Mouse (Mus musculus) right cerebral cortex, postnatal 4 days (tissue): ENCODE data around the gene Sema3a.
"Not testable (repeated sequence)": the region's sequence is repeated elsewhere in the genome, so short reads cannot be mapped to it uniquely, and the experiment has no call there.

ENCODE experiments used
- DNase-seq: peaks from one replicate; pipeline ENCODE4 v3.0.0-alpha.2; 2022

Gene Sema3a

GRCm38 (mm10) chr5:13431827-13432226 lies 306.6 kb downstream of the Sema3a start:
- DNase-seq = no peak

- no peak for DNase-seq
Observed at GRCm38 (mm10) chr5:13432574-13432973, 307.4 kb downstream of the Sema3a start.

GRCm38 (mm10) chr5:13433303-13433702 lies 308.1 kb downstream of the Sema3a start:
- no peak for DNase-seq

- no peak for DNase-seq
Observed at GRCm38 (mm10) chr5:13441112-13441511, 315.9 kb downstream of the Sema3a start.

GRCm38 (mm10) chr5:13460182-13461001 lies 335.2 kb downstream of the Sema3a start:
- DNase-seq = no peak

- DNase-seq = peak; percentile 4
Observed at GRCm38 (mm10) chr5:13468856-13469255, 343.6 kb downstream of the Sema3a start.

- no peak for DNase-seq
Observed at GRCm38 (mm10) chr5:13469401-13469800, 344.2 kb downstream of the Sema3a start.

GRCm38 (mm10) chr5:13470057-13470905 lies 345.1 kb downstream of the Sema3a start:
- peak; percentile 25 for DNase-seq

GRCm38 (mm10) chr5:13477653-13478052 lies 352.4 kb downstream of the Sema3a start:
- DNase-seq = no peak

- DNase-seq = no peak
Observed at GRCm38 (mm10) chr5:13488671-13489070, 363.5 kb downstream of the Sema3a start.

GRCm38 (mm10) chr5:13495967-13496366 lies 370.8 kb downstream of the Sema3a start:
- not testable (repeated sequence) for DNase-seq

GRCm38 (mm10) chr5:13499835-13500234 lies 374.6 kb downstream of the Sema3a start:
- DNase-seq = no peak

- no peak for DNase-seq
Observed at GRCm38 (mm10) chr5:13505839-13506499, 380.8 kb downstream of the Sema3a start.

GRCm38 (mm10) chr5:13509163-13509562 lies 383.9 kb downstream of the Sema3a start:
- no peak for DNase-seq

- DNase-seq = no peak
Observed at GRCm38 (mm10) chr5:13517018-13517417, 391.8 kb downstream of the Sema3a start.

GRCm38 (mm10) chr5:13525597-13525996 lies 400.4 kb downstream of the Sema3a start:
- no peak for DNase-seq

- DNase-seq = no peak
Observed at GRCm38 (mm10) chr5:13527037-13527464, 401.8 kb downstream of the Sema3a start.

GRCm38 (mm10) chr5:13529226-13529625 lies 404.0 kb downstream of the Sema3a start:
- DNase-seq = no peak

GRCm38 (mm10) chr5:13547472-13548209 lies 422.4 kb downstream of the Sema3a start:
- DNase-seq = no peak

GRCm38 (mm10) chr5:13548210-13548554 lies 423.0 kb downstream of the Sema3a start:
- DNase-seq = no peak

- DNase-seq = no peak
Observed at GRCm38 (mm10) chr5:13549080-13549479, 423.9 kb downstream of the Sema3a start.

- no peak for DNase-seq
Observed at GRCm38 (mm10) chr5:13550953-13551352, 425.7 kb downstream of the Sema3a start.

- DNase-seq = no peak
Observed at GRCm38 (mm10) chr5:13557257-13557656, 432.0 kb downstream of the Sema3a start.
